Mouse (Mus musculus) frontal cortex, postnatal 10 days (tissue): ENCODE measurements at regions not wholly inside any gene's neighbourhood (a gene's known extent, or its start where the extent isn't known, plus 50 kb on each side); places are given as distances from the start of the nearest gene placed in this dataset.

ENCODE experiments used
- DNase-seq, 2 experiments: peaks; one replicate each; pipeline ENCODE4 v3.0.0; 2022; ENCODE audit warnings: low spot score in 2 of 2, mixed read lengths in 1 of 2

- peak; percentile 46 to 59 for DNase-seq
Measured at GRCm38 (mm10) chr7:59711741-59712140, 293.1 kb downstream of the Snurf start.
